Mouse (Mus musculus) B cell, adult 2 months (primary cell): ENCODE measurements around the gene Cep41.

Source experiments
- DNase-seq, 2 experiments: peaks; one replicate each; pipeline ENCODE4 v3.0.0; 2022

Cep41 gene

DNA sequence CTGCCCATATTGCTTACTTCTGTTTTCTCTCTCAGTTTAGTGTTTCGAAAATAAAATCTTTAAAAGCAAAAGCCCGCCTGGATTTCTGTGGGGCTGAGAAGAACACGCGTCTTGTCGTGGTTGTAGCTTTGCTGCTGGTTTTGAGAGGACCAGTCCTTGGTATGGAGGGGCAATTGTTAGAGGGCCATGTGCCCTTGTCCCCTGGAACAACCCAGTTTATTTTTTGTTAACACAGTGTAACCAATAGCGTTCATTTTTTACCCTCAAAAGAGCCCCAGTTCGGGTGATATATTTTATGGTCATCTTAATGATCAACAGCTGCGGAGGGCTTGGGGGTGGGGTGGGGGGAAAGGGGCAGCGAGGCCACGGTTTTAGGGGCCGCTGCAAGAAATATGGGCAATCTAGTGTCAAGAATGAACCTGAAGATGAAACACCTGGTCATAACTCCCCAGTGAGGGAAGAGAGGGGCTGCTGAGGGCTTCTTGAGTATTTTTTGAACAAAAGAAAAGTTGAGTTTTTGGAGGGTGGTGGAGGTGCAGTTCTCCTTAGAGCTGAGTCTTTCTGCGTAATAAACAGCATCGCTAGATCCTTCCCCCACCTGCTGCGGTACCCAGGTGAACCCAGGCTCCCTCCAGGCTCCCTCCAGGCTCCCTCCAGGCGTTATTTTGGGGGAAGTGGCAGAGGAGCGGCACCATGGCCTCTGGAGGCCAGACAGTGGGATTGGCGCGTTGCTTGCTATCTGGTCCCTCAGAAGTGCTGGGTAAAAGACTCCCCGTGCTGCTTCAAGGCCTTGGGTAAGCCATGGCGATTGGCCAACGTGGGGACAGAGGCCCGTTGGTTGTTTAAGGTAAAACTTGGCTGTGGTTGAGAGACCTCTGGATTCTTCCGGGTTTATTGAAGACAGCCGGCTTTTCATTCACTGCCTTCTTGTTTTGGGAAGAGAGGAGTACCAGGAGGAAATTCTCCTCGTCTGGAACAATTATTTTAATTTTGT is 17.1 kb upstream of the Cep41 start:
- DNase-seq = no peak

DNA sequence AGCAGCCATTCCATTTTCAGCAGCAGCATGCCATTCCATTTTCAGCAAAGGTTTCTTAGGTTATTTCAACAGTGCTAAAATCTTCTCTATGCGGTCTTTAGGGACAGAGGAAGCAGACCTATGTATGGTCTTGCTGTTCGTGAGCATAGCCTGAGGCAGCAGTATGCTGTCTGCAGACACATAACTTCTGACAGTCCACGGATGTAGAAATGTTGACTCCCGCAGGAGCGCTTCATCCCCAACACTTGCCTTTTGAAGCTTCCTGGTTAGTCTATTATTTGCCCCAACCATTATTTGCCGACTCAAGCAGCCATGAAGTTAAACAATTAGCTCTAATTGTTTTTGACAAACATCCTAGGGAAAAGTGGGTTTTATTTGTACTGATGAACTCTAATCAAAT is 15.6 kb upstream of the Cep41 start:
- no peak for DNase-seq

DNA sequence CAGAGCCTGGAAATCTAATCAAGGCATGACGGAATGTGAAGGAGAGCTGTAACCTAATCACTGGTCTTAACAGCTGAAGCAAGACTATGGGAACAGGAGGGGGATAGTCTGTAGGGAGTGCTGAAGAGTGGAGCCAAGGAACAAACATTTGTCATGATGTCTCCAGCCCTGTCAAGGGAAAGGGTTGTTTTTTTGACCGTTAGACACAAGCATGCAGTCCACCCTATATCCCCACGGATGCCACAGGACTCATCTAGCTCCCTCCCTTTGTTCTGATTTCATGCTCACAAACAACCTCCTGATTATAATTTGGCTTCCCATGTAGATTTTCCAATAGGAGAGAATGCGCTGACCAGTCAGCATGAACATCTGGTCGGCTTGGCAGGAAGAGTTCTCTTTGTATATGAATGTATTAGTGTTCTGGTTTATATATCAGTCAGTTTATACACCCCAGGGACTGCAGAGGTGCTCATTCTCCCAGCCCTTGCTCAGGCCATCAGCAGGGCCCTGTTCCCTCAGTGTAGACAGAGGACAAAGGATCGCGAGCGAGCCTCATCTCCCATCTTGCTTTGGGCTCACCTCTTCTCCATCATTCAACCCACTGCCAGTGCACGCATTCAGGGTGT is 10.5 kb upstream of the Cep41 start:
- DNase-seq = no peak

DNA sequence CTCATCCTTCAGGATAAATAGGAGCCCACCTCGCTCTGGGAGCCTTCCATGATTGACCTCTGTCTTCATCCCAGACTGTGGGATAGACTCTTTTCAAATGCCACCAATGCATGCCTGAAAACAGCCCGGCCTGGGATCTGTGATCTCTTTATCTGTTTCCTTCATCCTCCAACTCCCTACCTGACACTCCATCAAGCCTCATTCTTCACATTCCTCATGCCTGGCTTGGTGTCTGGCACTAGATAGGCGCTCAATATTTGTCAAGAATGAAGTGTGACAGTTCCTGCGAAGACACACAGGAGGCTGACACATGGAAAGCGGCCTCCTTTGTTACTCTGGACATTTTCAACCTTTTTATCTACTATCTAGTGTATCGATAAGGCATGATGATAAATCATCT is 9.9 kb upstream of the Cep41 start:
- no peak for DNase-seq

DNA sequence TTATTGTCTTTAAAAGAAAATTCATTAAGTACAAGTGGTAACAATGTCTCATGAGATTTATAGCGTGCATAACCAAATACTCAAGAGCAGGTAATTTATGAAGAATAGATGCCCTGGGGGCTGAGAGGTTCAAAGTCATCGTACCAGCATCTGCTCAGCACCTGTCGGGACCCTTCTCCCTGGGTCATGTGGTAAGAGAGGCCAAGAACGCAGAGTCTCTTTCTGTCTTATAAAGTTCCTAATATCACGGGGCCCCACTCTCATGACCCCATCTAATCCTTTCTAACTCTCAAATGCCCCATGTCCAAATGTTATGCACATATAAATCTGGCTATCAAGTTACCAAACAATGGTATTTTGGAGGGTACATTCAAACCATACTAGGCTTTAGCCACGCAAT is 9.3 kb upstream of the Cep41 start:
- no peak for DNase-seq

DNA sequence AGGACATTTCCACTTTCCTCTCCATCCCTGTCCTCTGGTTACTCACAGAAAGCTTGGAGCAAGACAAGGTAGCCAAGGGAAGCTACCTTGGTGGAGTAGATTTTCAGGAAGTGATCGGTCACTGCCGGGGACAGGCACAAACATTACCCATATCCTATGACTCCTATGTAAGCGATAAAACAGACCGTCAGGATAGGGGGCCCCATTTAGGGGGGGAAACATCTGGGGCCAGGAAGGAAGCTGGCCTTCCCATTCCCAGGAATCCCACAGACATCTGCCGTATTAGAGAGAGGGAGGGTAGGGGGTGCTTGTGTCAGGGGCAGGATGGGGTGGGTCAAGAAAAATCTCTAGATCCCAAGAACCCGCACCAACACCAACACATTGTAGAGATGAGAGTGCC is 6.6 kb upstream of the Cep41 start:
- DNase-seq = no peak

DNA sequence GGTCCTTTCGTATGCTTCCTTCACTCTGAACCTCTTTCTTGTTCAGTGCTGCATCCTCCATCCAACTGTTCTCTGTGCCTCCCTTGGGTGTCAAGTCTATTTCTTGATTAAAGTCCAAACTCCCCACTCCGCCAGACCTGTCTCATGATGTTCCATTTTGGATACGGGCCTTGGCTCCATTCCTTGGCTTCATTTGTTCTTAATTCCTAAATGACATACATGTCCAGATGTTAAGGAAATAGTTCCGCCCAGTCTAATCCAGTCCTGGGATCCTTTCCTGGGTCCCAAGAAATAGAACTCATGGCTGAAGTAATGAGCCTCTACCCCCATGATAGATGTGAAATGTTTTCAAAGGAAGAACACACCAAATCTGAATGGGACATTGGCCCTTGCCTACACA is 4.5 kb upstream of the Cep41 start:
- no peak for DNase-seq

DNA sequence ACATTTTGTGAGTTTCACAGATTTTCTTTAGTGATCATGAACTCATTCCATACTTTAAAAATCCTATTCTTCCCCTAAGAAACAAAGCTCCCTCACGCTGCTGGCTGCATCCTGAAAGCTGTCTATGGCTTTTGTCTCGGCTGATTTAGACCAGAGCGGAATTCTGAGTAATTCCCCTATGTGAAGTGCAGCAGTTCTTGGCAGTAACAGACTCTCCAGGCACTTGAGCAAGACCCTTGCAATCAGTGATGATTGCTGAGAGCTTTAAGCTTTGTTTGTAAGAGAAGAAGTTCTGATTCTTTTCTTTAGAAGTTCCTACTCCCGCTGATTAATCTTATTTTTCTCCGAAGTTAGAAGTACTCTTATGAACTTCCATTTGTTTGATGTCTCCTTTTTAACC is 3.9 kb upstream of the Cep41 start:
- no peak for DNase-seq

DNA sequence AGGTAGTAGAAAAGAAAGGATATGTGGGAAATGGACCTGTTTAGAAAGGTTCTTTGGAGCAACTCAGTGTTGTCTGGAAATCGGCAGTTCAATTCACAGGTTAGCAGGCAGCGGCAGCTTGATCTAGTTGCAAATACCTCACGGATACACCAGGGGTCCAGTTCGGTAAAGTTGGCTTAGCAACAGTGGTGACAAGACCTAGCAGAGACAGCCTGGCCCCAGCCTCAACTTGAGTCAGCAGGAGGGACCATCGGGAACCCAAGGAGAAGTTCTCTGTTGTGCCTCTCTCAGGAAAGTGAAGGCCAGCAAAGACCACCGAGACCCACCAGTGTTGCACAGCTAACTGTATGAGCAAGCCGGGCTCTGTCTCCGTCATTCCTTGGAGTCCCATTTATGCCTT is 1.6 kb upstream of the Cep41 start:
- DNase-seq = no peak

DNA sequence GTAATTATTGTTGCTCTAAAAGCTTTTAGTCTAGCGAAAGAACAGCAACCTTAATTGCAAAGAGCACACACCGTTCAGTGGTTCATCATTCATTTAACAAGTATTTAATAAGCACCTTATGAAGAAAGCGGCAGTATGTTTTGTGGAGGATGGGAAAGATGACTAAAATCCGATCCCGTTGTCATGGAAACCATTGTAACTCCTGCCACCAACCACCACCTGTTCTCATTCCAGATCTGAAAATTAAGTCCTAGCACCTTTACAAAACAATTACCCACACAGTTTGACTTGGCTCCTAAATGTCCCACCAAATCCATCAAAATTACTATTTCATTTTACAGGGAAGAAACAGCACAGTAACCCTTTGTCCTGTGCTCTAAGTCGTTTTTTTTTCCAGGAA is 660 bp upstream of the Cep41 start:
- DNase-seq = no peak

DNA sequence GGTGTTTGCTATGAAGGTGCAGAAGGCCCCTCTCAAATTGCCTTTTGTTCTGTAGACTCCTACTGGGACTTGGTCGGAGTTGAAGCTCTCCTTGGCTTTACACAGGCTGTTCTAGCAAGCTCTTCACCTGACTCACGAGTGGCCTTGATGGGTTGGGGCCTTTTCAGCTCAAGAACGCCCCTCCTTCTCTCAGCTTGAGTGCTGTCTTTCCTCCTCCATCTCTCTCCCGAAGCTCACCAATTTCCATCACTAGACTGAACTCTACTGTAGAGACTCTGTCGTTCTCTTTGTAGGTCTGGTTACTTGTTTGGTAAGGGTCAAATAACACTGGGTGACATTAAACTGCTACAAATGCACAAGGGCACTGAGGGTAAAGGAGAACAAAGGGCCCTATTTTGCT is 723 bp downstream of the Cep41 start:
- no peak for DNase-seq

DNA sequence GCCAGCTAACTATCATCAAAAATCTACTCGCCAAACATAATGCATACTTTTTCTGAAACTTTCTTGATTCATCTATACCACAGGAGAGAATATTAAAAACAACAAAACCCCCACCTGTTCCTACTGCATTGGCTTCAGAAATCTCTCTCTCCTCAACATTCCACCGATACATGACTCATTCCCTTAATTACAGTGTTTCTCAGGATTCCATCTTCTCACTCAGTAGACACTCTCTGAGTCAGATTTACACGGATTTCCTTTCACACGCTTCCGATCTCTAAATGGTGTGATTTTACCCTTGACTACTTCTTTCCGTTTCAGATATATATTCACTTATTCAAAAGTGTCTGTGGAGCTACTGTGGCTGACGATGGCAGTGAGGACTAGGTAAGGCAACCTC is 6.4 kb downstream of the Cep41 start:
- DNase-seq = no peak

DNA sequence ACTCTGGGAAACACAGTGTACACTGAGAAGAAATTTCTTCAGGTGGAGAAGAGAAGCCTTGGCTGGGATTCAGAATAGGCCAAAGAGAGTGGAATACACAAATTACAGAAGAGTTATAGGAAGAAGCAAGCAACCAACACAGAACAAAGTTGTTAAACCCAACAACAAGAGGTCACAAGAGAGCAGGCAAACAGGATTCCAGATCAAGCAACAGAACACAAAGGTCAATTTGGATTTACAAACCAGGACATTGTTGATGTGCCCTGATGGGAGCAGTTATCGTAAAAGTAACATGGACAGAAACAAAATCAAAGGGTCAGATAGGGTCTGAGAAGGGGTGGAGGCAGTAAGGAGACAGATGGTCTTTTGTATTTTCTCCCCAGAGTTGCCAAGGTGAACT is 9.0 kb downstream of the Cep41 start:
- no peak for DNase-seq

DNA sequence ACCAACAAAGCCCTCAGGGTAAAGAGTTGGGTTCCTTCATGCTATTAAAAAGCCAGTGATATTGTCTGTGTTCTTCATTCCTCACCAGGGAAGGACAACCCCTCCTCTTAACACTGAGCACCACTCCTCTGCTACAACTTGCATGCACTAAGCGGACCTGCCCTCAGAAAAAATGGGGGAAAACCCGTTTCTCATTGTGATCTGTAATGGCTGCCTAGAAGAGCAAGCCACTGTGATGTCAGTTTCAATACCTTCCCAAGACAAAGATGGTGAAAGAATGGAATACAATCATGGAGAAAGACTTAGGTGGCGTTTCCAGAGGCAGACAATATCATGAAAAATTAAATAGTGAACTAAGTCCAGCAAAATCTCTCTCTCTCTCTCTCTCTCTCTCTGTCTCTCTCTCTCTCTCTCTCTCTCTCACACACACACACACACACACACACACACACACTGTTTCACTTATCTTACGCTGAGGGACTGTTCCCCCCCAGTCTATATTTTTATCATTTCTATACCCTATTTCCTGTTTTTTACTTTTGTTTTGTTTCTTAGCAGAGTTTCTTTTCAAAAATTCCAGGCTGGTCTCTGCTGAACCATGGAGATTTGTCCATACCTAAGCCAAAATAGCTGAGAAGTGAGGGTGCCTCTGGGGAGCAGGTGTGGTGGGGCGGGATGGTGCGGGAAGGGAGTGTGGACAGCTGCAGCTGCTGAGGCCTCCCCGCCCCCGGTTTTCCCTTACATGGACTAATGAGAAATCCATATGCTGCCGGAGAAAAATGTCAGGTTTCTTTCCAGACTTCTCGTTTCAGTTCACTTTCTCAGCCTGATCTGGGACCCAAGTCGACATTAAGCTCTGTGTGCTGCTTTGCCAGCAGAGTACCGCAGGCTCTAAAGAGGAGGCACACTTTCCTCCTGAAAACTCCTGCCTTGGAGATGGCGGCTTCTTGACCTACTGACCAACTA is 11.3 kb downstream of the Cep41 start:
- no peak for DNase-seq

DNA sequence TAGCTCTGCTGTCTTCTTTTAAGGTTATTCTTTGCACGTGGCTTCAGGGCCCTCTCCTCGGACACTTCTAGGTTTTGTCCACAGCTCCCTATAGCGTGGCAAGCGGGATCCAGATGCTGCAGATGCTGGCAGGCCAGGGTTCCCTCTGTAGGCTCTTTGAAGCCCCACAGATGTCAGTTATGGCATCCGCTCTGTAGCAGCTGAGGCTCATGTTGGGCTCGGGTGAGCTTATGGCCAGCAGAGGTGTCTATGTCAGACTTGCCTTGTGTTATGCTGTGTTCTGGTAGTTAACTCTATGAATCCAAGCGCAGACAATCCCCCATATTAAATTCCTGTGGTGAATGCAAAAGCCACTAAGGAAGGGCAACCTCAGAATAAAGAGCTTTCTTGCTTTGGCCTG is 13.1 kb downstream of the Cep41 start:
- no peak for DNase-seq

DNA sequence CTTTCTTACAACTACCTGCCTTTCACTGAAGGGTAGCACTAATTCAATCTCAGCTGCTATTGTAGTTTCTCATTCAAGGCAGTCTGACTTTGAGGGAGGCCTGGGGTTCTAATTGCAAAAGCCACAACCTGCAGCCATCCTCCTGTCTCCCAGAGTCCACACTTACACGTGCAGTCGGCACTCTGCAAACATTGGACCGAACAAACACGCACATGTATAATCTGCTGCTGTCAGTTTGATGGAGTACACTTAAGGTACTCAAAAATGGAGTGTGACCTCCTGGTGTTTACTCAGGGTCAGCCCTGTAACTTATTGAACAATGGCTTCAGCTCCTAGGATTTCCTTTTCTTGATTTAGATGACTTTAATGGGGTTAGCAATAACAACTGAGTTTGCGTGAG is 14.0 kb downstream of the Cep41 start:
- DNase-seq = no peak

DNA sequence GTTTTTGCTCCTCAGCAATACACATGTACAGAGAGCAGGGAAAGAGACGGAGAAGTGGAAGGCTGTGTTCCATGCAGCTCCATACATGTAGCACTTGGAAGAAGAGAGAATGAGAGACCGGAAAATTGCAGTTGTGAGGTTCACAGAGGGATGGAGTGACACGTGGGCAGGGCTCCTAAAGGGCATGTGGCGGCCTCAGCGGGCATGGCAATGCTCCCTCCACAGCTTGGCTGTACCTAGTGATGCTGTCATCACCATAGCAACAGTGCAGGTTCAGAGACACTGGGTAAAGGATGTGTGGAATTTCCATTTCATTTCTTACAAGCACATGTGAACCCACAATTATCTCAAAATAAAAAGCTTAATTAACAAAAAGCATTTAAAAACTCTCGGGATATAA is 15.1 kb downstream of the Cep41 start:
- DNase-seq = no peak

DNA sequence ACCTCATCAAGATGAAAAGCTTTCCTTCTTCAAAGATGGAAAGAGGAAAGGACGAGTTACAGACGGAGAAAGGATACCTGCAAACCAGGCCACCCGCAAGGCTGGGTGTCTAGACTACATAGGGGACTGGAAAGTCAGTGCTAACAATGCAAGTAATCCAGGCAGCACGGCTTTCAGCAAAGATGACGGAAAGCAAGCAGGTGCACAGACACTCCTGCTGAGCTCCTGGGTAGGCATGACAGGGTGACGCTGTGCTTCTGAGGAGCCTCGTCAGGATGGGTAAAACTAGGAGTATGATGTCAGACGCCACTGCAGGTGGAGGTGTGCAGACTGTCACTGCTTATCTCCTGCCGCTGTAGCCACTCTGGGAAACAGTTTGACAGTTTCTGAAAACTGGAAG is 16.0 kb downstream of the Cep41 start:
- no peak for DNase-seq

DNA sequence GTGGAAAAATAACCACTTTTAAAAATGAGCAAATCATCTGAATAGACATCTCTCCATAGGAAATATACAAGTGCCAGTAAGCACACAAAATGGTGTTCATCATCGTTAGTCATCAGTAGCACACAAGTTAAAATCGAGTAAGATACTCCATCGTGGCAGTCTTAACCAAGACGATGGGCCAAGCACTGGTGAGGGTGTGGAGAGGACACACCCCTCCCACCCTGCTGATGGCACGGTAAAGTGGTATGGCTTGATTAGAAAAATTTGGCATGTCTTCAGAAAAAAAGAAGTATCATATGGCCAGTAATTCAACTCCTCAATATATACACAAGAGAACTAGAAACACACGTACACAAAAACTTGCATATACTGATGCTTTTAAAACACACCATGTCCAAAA is 17.0 kb downstream of the Cep41 start:
- DNase-seq = no peak

DNA sequence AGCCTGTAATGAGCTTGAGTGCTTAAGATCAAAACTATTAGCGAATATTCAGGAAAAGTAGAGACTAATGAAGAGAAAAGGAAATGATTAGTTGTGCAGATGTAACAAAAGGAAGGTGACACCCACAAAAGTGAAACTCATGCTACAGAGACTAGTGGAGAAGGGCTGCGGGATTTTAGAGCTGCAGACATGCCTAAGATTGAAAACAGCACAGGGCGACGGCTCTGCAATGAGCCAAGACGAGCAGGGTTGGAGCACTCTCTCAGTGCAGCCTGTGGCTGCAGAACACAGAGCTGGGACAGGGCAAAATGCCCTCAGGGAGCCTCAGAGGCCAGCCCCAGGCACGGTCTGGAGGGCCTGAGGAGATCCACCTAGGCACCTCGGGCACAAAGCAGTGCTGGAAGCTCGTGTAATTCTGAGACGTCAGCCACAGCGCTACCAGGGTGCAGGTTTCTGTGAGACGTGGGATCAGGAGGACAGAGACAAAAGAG is 18.2 kb downstream of the Cep41 start:
- DNase-seq = no peak

DNA sequence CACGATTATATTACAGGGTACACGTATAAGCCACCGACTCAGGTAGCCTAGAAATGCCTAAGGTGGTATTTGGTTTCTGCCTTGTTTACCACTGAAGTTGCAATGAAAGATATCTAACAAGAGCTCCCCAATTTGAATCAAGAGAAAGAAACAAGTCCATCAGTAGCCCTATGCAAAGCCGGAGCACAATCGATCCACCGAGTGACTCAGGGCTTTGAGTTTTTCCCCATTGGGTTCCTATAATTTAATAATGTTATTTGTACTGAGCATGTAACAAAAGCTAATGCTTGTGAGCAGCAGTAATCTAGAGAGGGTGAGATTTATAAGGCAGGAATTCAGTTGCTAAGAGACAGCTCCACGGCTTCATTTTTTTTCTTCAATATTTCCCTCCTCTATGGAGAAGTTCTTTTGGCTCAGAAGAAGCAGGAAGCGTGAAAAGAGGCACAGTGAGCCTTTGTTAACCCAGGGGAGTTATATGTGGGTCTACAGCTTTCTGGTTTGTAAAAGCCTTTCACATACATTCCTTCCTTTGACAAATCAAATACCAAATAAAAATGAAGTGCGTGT is 18.8 kb downstream of the Cep41 start:
- DNase-seq = no peak

DNA sequence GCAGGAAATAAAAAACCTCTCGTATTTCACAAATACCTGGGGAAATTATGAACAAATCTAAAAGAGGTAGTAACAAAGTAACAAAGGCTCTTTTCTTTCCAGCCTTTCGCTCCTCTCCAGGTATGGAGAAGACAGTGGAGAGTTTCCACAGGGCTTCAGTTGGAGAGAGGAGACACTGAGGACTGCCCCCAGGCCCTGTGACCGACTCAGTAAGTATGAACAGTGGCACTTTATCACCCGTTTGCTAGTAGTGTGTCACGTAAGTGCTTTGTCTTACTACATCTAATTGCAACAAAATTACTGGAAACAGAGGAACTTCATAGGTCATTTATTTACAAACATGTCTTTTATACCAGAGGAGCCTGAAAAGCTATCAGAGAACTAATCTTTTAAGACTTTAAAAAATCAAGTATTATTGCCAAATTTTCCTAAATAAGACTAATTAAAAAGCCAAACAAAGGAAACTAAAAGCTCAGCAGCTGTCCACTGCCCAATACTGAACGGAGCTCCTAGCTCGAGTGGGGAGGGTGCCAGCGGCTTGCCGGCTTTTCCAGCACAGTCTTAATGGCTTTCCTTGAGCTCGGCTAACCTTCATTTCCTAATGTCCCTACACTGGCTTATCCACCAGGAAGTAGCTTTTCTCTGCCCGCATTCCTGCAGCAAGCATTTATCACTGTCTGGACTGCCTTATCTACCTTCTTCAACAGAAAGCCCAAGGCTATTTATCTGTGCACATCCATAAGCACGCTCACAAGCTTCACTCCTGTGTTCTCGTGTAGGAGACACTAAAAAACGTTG is 19.6 kb downstream of the Cep41 start:
- no peak for DNase-seq
